Mouse (Mus musculus): ENCODE measurements around the gene Map4k3. TPM values are rescaled to one million over a fixed set of nuclear protein-coding genes. Genes with fewer than 3 reads are reported as not detected.
A peak's percentile ranks its signal among the peaks of the same experiment; 100 is the strongest.

The Map4k3 gene
- total and polyA plus RNA-seq, 3 experiments, result 3.2 to 4.1 TPM; not detected in 1

GRCm38 (mm10) chr17:80770065-80770464 is 41.8 kb upstream of the Map4k3 start:
- DNase-seq (ENCODE audit: low read depth, low spot score), result peak; percentile 8
- no peak overlapping the region for H3K4me3 ChIP-seq (ENCODE audit: control insufficient read depth in 1 of 2, insufficient read depth in 1 of 2, low read depth in 2 of 2, low read length in 2 of 2)

GRCm38 (mm10) chr17:80765204-80765603 is 36.9 kb upstream of the Map4k3 start:
- TF ChIP-seq TBP (IDR thresholded peaks at IDR 0.05; ENCODE audit: low read depth, low read length) (no peak), NELFE (IDR thresholded peaks at IDR 0.05; ENCODE audit: low read depth, low read length) (no peak), SMC3 (IDR thresholded peaks at IDR 0.05; ENCODE audit: low read depth, low read length) (no peak), NRF1 (IDR thresholded peaks at IDR 0.05; ENCODE audit: insufficient read depth, low read depth, low read length, poor library complexity, severe bottlenecking) (no peak), POLR2AphosphoS5 (IDR thresholded peaks at IDR 0.05; ENCODE audit: borderline replicate concordance, low read depth, low read length) (no peak), CHD1 (IDR thresholded peaks at IDR 0.05; ENCODE audit: low read depth, low read length) (no peak), E2F4 (IDR thresholded peaks at IDR 0.05; ENCODE audit: borderline replicate concordance, low read depth, low read length) (no peak), GATA1 (IDR thresholded peaks at IDR 0.05; ENCODE audit: low read depth, low read length) (no peak), CTCF (IDR thresholded peaks at IDR 0.05 in 2 of 3, conservative IDR thresholded peaks at IDR 0.05 in 1 of 3; ENCODE audit: control insufficient read depth in 1 of 3, insufficient read depth in 1 of 3, low read depth in 2 of 3, low read length in 3 of 3, poor library complexity in 1 of 3, severe bottlenecking in 1 of 3) (no peak), MAX (IDR thresholded peaks at IDR 0.05; ENCODE audit: low read length) (no peak), SIN3A (IDR thresholded peaks at IDR 0.05; ENCODE audit: low read length) (no peak), KAT2A (conservative IDR thresholded peaks at IDR 0.05; ENCODE audit: low read depth, low read length) (no peak), BHLHE40 (IDR thresholded peaks at IDR 0.05; ENCODE audit: borderline replicate concordance, low read depth, low read length) (no peak), GABPA (IDR thresholded peaks at IDR 0.05; ENCODE audit: low read depth, low read length) (no peak), MEF2A (IDR thresholded peaks at IDR 0.05; ENCODE audit: extremely low read depth, insufficient replicate concordance, low read depth, low read length, poor library complexity, severe bottlenecking) (no peak)
- Histone ChIP-seq H3K36me3 (ENCODE audit: control insufficient read depth in 1 of 2, insufficient read depth in 2 of 2, low read length in 2 of 2) (peaks cover 0 to 5% of the 10 kb centered on the region in 2 experiments; a peak in 2 of 4 replicates), H3K9ac (ENCODE audit: control insufficient read depth, low read depth, low read length, poor library complexity, severe bottlenecking) (no peak overlapping the region), H3K4me1 (ENCODE audit: control insufficient read depth in 1 of 2, insufficient read depth in 2 of 2, low read length in 2 of 2) (peaks cover 0 to 6% of the 10 kb centered on the region in 2 experiments; a peak in 2 of 4 replicates), H3K79me2 (ENCODE audit: control insufficient read depth, insufficient read depth, low read length, poor library complexity) (no peaks in the 10 kb centered on the region), H3K4me3 (ENCODE audit: control insufficient read depth in 1 of 2, insufficient read depth in 1 of 2, low read depth in 2 of 2, low read length in 2 of 2) (no peak overlapping the region), H3K9me3 (replicated peaks; ENCODE audit: insufficient read depth, low read length) (no peaks in the 10 kb centered on the region), H3K27me3 (ENCODE audit: control insufficient read depth in 1 of 2, insufficient read depth in 2 of 2, low read length in 2 of 2) (no peaks in the 10 kb centered on the region), H3K27ac (ENCODE audit: control insufficient read depth, low read depth, low read length) (no peak overlapping the region)
- DNase-seq (ENCODE audit: low read depth, low spot score), result no peak

More at GRCm38 (mm10) chr17:80770065-80770464, 41.8 kb upstream of the Map4k3 start:
- Histone ChIP-seq H3K27me3 (ENCODE audit: control insufficient read depth in 1 of 2, insufficient read depth in 2 of 2, low read length in 2 of 2) (no peaks in the 10 kb centered on the region; a peak in 1 of 4 replicates), H3K4me1 (ENCODE audit: control insufficient read depth in 1 of 2, insufficient read depth in 2 of 2, low read length in 2 of 2) (no peaks in the 10 kb centered on the region), H3K36me3 (ENCODE audit: control insufficient read depth in 1 of 2, insufficient read depth in 2 of 2, low read length in 2 of 2) (no peaks in the 10 kb centered on the region), H3K79me2 (ENCODE audit: control insufficient read depth, insufficient read depth, low read length, poor library complexity) (no peaks in the 10 kb centered on the region), H3K9ac (ENCODE audit: control insufficient read depth, low read depth, low read length, poor library complexity, severe bottlenecking) (no peak overlapping the region), H3K9me3 (replicated peaks; ENCODE audit: insufficient read depth, low read length) (no peaks in the 10 kb centered on the region), H3K27ac (ENCODE audit: control insufficient read depth, low read depth, low read length) (no peak overlapping the region)
- TF ChIP-seq TCF12 (IDR thresholded peaks at IDR 0.05; ENCODE audit: low read depth, low read length), result no peak
- TF ChIP-seq CHD2 (IDR thresholded peaks at IDR 0.05; ENCODE audit: low read length), result no peak
- TF ChIP-seq ETS1 (IDR thresholded peaks at IDR 0.05; ENCODE audit: low read depth, low read length), result no peak
- no peak for TF ChIP-seq EP300 (IDR thresholded peaks at IDR 0.05; ENCODE audit: low read depth in 1 of 2, low read length in 2 of 2)
- no peak for TF ChIP-seq MYB (IDR thresholded peaks at IDR 0.05; ENCODE audit: low read depth, low read length)
- TF ChIP-seq CTCF (IDR thresholded peaks at IDR 0.05 in 2 of 3, conservative IDR thresholded peaks at IDR 0.05 in 1 of 3; ENCODE audit: control insufficient read depth in 1 of 3, insufficient read depth in 1 of 3, low read depth in 2 of 3, low read length in 3 of 3, poor library complexity in 1 of 3, severe bottlenecking in 1 of 3), result peak in 2 of 3 experiments; percentile 14 to 26; a peak in 2 of 6 replicates
- TF ChIP-seq MEF2A (IDR thresholded peaks at IDR 0.05; ENCODE audit: extremely low read depth, insufficient replicate concordance, low read depth, low read length, poor library complexity, severe bottlenecking), result no peak
